Mouse (Mus musculus): ENCODE data around the gene Wdr61. TPM values are rescaled to one million over a fixed set of nuclear protein-coding genes. Genes with fewer than 3 reads are reported as not detected.

The Wdr61 gene
- polyA plus RNA-seq, 1 experiment from 2014 or later = 128 TPM

GRCm38 (mm10) chr9:54752201-54752943 is 18.1 kb upstream of the Wdr61 start:
- H3K27ac ChIP-seq = peak overlapping the region; percentile 76
- WGBS = 14% methylated on average over 21 of the region's 21 CpGs
- H3K4me3 ChIP-seq = no peak overlapping the region
- H3K9ac ChIP-seq = no peak overlapping the region
- peak overlapping the region; percentile 29 for H3K4me2 ChIP-seq (replicated peaks)
- H3K4me1 ChIP-seq = peaks cover 27% of the 10 kb centered on the region
- ATAC-seq (ENCODE audit: low FRiP score) = peak; percentile 78
- H3K9me3 ChIP-seq (replicated peaks) = 0 out of 2 replicates have a peak, but pooled peaks cover 4% of the 10 kb centered on the region
- H3K36me3 ChIP-seq = no peaks in the 10 kb centered on the region
- peaks cover 5% of the 10 kb centered on the region; the same call in 1 of the 2 replicates for H3K27me3 ChIP-seq

DNA sequence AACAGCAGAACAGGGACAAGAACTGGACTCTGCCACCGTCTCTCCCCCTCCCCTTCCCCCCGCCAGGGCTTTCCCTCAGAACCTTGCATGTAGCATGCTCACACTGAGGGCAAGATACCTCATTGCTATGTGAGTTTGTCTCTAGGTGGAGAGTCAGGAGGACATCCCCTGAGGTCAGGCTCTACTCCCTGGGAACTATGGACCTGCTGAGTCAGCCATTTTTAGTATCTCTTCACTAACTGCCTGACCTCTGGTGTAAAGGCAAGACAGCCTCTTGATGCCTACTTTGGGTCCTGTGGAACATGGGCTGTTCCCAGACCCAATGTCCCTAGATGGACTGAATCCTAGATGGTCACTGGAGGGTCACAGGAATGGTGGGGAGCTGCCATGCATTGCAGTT is 17.4 kb upstream of the Wdr61 start:
- ATAC-seq (ENCODE audit: low FRiP score) = no peak
- WGBS = 71% methylated on average over 2 of the region's 2 CpGs
- Histone ChIP-seq H3K4me1 (peaks cover 27% of the 10 kb centered on the region), H3K27me3 (peaks cover 5% of the 10 kb centered on the region; the same call in 1 of the 2 replicates), H3K4me3 (no peak overlapping the region), H3K4me2 (replicated peaks) (no peak overlapping the region), H3K36me3 (no peaks in the 10 kb centered on the region), H3K9ac (no peak overlapping the region), H3K27ac (peak overlapping the region; percentile 76; the same call in 1 of the 2 replicates), H3K9me3 (replicated peaks) (0 out of 2 replicates have a peak, but pooled peaks cover under 1% of the 10 kb centered on the region)

DNA sequence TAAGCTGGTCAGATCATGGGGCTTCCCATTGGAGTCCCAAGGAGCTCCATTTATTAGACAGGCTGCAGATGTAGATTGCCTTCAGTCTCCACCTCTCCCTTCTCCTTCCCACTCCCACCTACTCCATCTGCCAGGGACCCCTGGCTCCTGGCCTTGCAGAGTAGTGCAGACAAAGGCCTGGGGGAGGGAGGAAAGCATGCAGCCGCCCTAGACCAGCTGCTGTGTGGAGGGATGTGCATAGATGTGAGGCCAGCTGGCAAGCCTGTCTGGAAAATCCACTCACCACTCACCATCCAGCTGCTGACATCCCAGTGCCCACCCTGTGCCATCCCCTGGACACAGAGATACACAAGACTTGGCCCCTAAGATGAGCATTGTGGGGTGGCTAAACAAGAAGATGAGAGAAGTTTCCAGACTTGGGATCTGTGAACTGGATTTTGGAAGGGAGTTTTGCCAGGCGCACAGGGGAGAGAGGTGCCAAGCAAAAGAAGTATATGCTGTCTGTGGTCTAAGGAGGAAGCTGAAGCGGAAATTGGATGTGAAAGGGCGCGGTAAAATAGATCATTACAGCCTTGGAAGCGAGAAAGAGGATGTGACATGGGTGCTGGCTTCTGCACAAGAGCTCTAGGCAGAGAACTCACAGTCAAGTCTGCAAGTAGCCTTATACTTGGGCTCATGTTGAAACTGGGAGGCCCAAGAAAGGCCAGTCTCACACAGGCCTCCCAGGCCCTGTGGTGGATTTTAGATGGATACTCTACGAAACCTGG is 16.1 kb upstream of the Wdr61 start:
- Histone ChIP-seq H3K36me3 (no peaks in the 10 kb centered on the region), H3K27me3 (peaks cover 5% of the 10 kb centered on the region; the same call in 1 of the 2 replicates), H3K4me3 (no peak overlapping the region), H3K9me3 (replicated peaks) (no peaks in the 10 kb centered on the region), H3K4me2 (replicated peaks) (no peak overlapping the region), H3K4me1 (peaks cover 40% of the 10 kb centered on the region), H3K9ac (no peak overlapping the region), H3K27ac (no peak overlapping the region)
- no peak for ATAC-seq (ENCODE audit: low FRiP score)
- WGBS = 81% methylated on average over 7 of the region's 7 CpGs

- H3K4me2 ChIP-seq (replicated peaks) = no peak overlapping the region
- WGBS = 18% methylated on average over 13 of the region's 13 CpGs
- peaks cover 19% of the 10 kb centered on the region for H3K4me1 ChIP-seq
- no peaks in the 10 kb centered on the region for H3K27me3 ChIP-seq
- ATAC-seq (ENCODE audit: low FRiP score) = peak; percentile 85
- no peaks in the 10 kb centered on the region for H3K9me3 ChIP-seq (replicated peaks)
- H3K4me3 ChIP-seq = no peak overlapping the region
- 0 out of 2 replicates have a peak overlapping the region, but pooled peaks have one; percentile 25 for H3K27ac ChIP-seq
- no peaks in the 10 kb centered on the region for H3K36me3 ChIP-seq
- no peak overlapping the region for H3K9ac ChIP-seq
Measured at GRCm38 (mm10) chr9:54745740-54746370, 11.5 kb upstream of the Wdr61 start.

DNA sequence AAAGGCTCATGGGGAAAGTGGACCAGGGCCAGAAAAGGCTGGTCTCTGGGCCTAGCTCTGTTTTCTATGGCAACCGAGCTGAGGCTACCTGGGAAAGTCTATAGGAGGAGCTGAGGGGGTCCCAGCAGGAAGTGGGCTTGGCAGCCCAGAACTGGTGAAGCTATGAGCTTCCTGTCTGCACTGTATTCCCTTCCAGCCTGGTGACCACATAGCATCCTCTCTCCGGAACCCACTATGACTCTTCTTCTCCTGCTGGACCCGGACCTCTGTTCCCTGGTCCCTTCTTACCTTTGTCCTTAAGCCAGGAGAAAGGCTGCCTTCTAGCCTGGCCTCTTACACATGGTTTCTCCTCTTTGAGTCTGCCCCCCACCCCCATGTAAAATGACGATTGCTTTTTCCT is 9.6 kb upstream of the Wdr61 start:
- no peak overlapping the region for H3K4me2 ChIP-seq (replicated peaks)

DNA sequence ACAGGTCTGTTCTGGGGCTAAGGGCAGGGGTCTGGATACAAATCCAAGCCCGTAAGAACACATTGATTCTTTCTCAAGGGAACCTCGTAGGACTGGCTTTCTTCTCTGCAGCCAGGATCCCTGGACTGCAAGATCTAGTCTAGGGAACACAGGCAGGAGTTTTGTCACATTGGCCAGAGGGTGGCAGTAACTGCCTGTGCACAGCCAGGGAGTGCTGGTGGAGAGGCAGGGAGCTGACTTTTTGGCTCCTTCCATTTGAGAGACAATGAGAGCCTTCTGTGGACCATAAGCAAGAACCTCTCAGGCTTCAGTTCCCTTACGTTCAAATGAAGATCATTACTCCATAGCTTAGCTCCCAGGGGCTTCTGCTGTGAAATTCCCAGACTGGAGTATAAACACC is 4.1 kb upstream of the Wdr61 start:
- H3K27ac ChIP-seq = peak overlapping the region; percentile 64
- WGBS = 17% methylated on average over 3 of the region's 3 CpGs
- H3K4me1 ChIP-seq = peaks cover 23% of the 10 kb centered on the region
- H3K9me3 ChIP-seq (replicated peaks) = no peaks in the 10 kb centered on the region
- no peak overlapping the region for H3K4me2 ChIP-seq (replicated peaks)
- no peak overlapping the region for H3K4me3 ChIP-seq
- H3K9ac ChIP-seq = peak overlapping the region; percentile 9; the same call in 1 of the 2 replicates
- H3K36me3 ChIP-seq = no peaks in the 10 kb centered on the region
- ATAC-seq (ENCODE audit: low FRiP score) = 0 out of 2 replicates have a peak, but pooled peaks have one; percentile 39
- H3K27me3 ChIP-seq = 0 out of 2 replicates have a peak, but pooled peaks cover 3% of the 10 kb centered on the region

More for the DNA sequence above, 9.6 kb upstream of the Wdr61 start:
- H3K36me3 ChIP-seq = no peaks in the 10 kb centered on the region
- peaks cover 19% of the 10 kb centered on the region for H3K4me1 ChIP-seq
- no peak overlapping the region for H3K27ac ChIP-seq
- no peaks in the 10 kb centered on the region for H3K9me3 ChIP-seq (replicated peaks)
- 0 out of 2 replicates have a peak, but pooled peaks cover 3% of the 10 kb centered on the region for H3K27me3 ChIP-seq
- H3K4me3 ChIP-seq = no peak overlapping the region
- H3K9ac ChIP-seq = no peak overlapping the region
- WGBS = 84% methylated on average over 4 of the region's 4 CpGs
- ATAC-seq (ENCODE audit: low FRiP score) = no peak

DNA sequence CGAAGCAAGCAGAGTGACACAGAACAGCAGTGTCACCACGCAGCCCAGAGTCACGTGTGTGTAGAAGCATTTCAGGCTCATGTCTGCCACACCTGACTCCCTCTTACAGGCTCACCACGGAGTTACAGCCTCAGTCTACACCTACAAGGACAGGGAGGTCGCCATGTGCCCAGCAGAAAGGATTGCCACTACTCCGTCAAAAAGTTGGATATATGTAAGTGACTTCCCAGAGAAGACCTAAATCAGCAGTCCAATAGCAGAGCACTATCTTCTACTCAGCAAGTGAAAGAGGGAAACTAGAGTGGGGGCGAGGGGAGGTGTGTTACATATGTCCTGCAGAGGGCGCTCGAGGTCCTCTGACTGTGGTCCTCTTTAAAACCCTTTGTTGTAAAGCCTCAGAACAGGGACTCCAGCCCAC is 2.0 kb upstream of the Wdr61 start:
- peaks cover 31% of the 10 kb centered on the region for H3K4me1 ChIP-seq
- H3K4me3 ChIP-seq = no peak overlapping the region
- no peak overlapping the region for H3K9ac ChIP-seq
- H3K27me3 ChIP-seq = 0 out of 2 replicates have a peak, but pooled peaks cover 3% of the 10 kb centered on the region
- no peak overlapping the region for H3K4me2 ChIP-seq (replicated peaks)
- no peak for ATAC-seq (ENCODE audit: low FRiP score)
- H3K36me3 ChIP-seq = no peaks in the 10 kb centered on the region
- 18% methylated on average over 9 of the region's 9 CpGs for WGBS
- no peak overlapping the region for H3K27ac ChIP-seq
- H3K9me3 ChIP-seq (replicated peaks) = no peaks in the 10 kb centered on the region

- ATAC-seq (ENCODE audit: low FRiP score) = no peak
- Histone ChIP-seq H3K4me1 (peaks cover 26% of the 10 kb centered on the region), H3K4me3 (peak overlapping the region; percentile 74), H3K9ac (peak overlapping the region; percentile 73; the same call in 1 of the 2 replicates), H3K27ac (peak overlapping the region; percentile 26; the same call in 1 of the 2 replicates), H3K4me2 (replicated peaks) (peak overlapping the region; percentile 78), H3K36me3 (no peaks in the 10 kb centered on the region), H3K9me3 (replicated peaks) (no peaks in the 10 kb centered on the region), H3K27me3 (0 out of 2 replicates have a peak, but pooled peaks cover 3% of the 10 kb centered on the region)
- 24% methylated on average over 11 of the region's 11 CpGs for WGBS
Measured at GRCm38 (mm10) chr9:54734639-54735252, 427 bp upstream of the Wdr61 start.

DNA sequence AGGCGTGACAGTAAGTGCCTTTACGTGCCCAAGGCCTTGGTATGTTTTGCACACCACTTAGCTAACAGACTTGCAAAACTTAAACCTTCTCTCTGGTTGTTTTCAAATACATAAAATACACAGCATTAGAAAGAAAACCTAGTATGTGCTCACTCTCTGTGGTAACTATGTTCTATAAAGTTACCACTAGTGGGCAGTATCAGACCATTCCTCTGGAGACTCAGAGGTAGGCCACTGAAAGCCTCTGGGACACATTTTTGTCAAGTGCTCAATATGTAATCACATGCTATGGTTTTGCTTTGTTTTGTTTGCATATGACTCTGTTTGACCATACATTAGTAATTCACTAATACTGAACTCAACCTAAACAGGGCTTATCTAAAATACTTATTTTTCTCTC is 2.2 kb downstream of the Wdr61 start:
- H3K27me3 ChIP-seq = no peaks in the 10 kb centered on the region
- no peak for ATAC-seq (ENCODE audit: low FRiP score)
- no peak overlapping the region for H3K27ac ChIP-seq

DNA sequence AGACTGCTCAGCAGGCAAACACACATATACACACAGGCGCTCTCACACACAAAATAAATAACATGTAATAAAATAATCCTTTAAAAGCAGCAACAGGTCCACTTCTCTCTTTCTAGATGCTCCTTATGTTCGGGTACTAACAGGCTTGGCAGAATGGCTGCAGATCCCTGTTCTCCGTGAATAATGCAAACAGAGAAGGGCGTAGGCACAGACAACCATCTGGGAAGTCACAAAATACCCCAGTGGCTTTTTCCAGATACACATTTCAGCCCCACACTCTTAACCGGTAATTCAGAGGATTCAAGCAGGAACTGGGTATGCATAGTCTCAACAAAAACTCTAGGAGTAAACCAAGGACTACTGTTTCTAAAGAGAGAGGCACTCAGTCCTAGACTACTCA is 8.0 kb downstream of the Wdr61 start:
- H3K9me3 ChIP-seq (replicated peaks) = no peaks in the 10 kb centered on the region
- peaks cover 66% of the 10 kb centered on the region for H3K36me3 ChIP-seq
- 89% methylated on average over 5 of the region's 5 CpGs for WGBS
- H3K9ac ChIP-seq = no peak overlapping the region
- no peaks in the 10 kb centered on the region for H3K4me1 ChIP-seq
- H3K27ac ChIP-seq = no peak overlapping the region
- no peak overlapping the region for H3K4me2 ChIP-seq (replicated peaks)
- no peak for ATAC-seq (ENCODE audit: low FRiP score)
- no peak overlapping the region for H3K4me3 ChIP-seq
- no peaks in the 10 kb centered on the region for H3K27me3 ChIP-seq

More for the DNA sequence above, 2.2 kb downstream of the Wdr61 start:
- peaks cover 14% of the 10 kb centered on the region for H3K36me3 ChIP-seq
- no peaks in the 10 kb centered on the region for H3K9me3 ChIP-seq (replicated peaks)
- no peak overlapping the region for H3K4me3 ChIP-seq
- H3K4me1 ChIP-seq = peaks cover 18% of the 10 kb centered on the region
- WGBS = 89% methylated on average over 2 of the region's 2 CpGs
- no peak overlapping the region for H3K9ac ChIP-seq
- H3K4me2 ChIP-seq (replicated peaks) = no peak overlapping the region

- Histone ChIP-seq H3K9ac (no peak overlapping the region), H3K4me3 (no peak overlapping the region), H3K9me3 (replicated peaks) (no peaks in the 10 kb centered on the region), H3K4me2 (replicated peaks) (no peak overlapping the region), H3K27ac (no peak overlapping the region), H3K36me3 (peaks cover 81% of the 10 kb centered on the region), H3K4me1 (no peaks in the 10 kb centered on the region), H3K27me3 (no peaks in the 10 kb centered on the region)
- ATAC-seq (ENCODE audit: low FRiP score) = no peak
- 92% methylated on average over 4 of the region's 4 CpGs for WGBS
Measured at GRCm38 (mm10) chr9:54722596-54722995, 11.7 kb downstream of the Wdr61 start.

Data from hindbrain, embryonic 12.5 days (tissue).